Mouse (Mus musculus) megakaryocyte, embryonic 14.5 days (primary cell): ENCODE results near the gene Camkmt.

Source experiments
- FLI1 ChIP-seq: IDR thresholded peaks from 2 replicates; pipeline ENCODE4 v1.6.1; 2012; ENCODE audit warnings: low read length, inconsistent platforms, mixed read lengths
- GATA1 ChIP-seq: IDR thresholded peaks from 3 replicates; pipeline ENCODE4 v1.6.1; 2012; ENCODE audit warnings: mixed read lengths, low read length, inconsistent platforms, borderline replicate concordance

DNA sequence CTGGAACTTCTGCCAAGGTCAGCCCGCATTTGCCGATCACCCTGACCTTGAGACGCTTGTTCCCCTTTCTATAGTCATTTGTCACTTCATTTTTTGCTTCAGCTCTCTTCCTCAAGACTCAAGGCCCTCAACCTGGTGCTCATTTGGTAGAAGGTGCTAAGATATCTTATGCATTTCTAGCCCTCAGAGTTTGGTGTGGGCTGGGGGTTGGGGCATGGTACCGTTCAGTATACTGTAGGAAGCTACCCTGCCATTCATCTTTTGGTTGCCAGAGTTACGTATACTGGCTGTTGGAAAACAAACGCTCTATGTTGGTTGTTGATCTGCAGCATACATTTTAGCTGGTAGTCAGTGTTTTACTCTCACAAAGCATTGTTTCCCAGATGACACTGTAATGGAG lies 53.8 kb downstream of the Camkmt start:
- TF ChIP-seq GATA1 = no peak
- TF ChIP-seq FLI1 = no peak
